Mouse (Mus musculus): ENCODE data around the gene Atp6v1g3. TPM values are rescaled to one million over a fixed set of nuclear protein-coding genes. Genes with fewer than 3 reads are reported as not detected.

The Atp6v1g3 gene
- polyA plus RNA-seq, 1 experiment from 2014 or later = not detected

GRCm38 (mm10) chr1:138256172-138256789, 17.3 kb upstream of the Atp6v1g3 start:
- Histone ChIP-seq H3K27me3 (replicated peaks) (no peaks in the 10 kb centered on the region), H3K4me2 (no peak overlapping the region), H3K4me1 (replicated peaks) (no peaks in the 10 kb centered on the region), H3K36me3 (no peaks in the 10 kb centered on the region), H3K9ac (no peak overlapping the region), H3K9me3 (replicated peaks) (no peaks in the 10 kb centered on the region), H3K27ac (ENCODE audit: poor library complexity, severe bottlenecking) (no peak overlapping the region), H3K4me3 (no peak overlapping the region)
- ATAC-seq (ENCODE audit: insufficient number of reproducible peaks, low FRiP score) = no peak
- WGBS = 68% methylated on average over 4 of the region's 4 CpGs

- Histone ChIP-seq H3K27ac (ENCODE audit: poor library complexity, severe bottlenecking) (no peak overlapping the region), H3K4me1 (replicated peaks) (no peaks in the 10 kb centered on the region), H3K9me3 (replicated peaks) (no peaks in the 10 kb centered on the region), H3K36me3 (no peaks in the 10 kb centered on the region), H3K4me3 (no peak overlapping the region), H3K4me2 (no peak overlapping the region), H3K9ac (no peak overlapping the region), H3K27me3 (replicated peaks) (no peaks in the 10 kb centered on the region)
- ATAC-seq (ENCODE audit: insufficient number of reproducible peaks, low FRiP score) = no peak
- 67% methylated on average over 4 of the region's 4 CpGs for WGBS
These were observed 14.8 kb upstream of the Atp6v1g3 start for GRCm38 (mm10) chr1:138258758-138259157.

GRCm38 (mm10) chr1:138261520-138261919, 12.0 kb upstream of the Atp6v1g3 start:
- no peaks in the 10 kb centered on the region for H3K4me1 ChIP-seq (replicated peaks)
- no peak overlapping the region for H3K27ac ChIP-seq (ENCODE audit: poor library complexity, severe bottlenecking)
- WGBS = 74% methylated on average over 3 of the region's 3 CpGs
- H3K9me3 ChIP-seq (replicated peaks) = no peaks in the 10 kb centered on the region
- no peak for ATAC-seq (ENCODE audit: insufficient number of reproducible peaks, low FRiP score)
- H3K4me3 ChIP-seq = no peak overlapping the region
- no peaks in the 10 kb centered on the region for H3K36me3 ChIP-seq
- H3K9ac ChIP-seq = no peak overlapping the region
- H3K27me3 ChIP-seq (replicated peaks) = no peaks in the 10 kb centered on the region
- no peak overlapping the region for H3K4me2 ChIP-seq

- H3K4me1 ChIP-seq (replicated peaks) = no peaks in the 10 kb centered on the region
- no peaks in the 10 kb centered on the region for H3K27me3 ChIP-seq (replicated peaks)
- H3K4me2 ChIP-seq = no peak overlapping the region
- no peak overlapping the region for H3K9ac ChIP-seq
- no peak overlapping the region for H3K27ac ChIP-seq (ENCODE audit: poor library complexity, severe bottlenecking)
- H3K9me3 ChIP-seq (replicated peaks) = no peaks in the 10 kb centered on the region
- no peaks in the 10 kb centered on the region for H3K36me3 ChIP-seq
- no peak overlapping the region for H3K4me3 ChIP-seq
- ATAC-seq (ENCODE audit: insufficient number of reproducible peaks, low FRiP score) = no peak; the same call in 1 of the 2 replicates
These were observed 11.1 kb upstream of the Atp6v1g3 start for GRCm38 (mm10) chr1:138262408-138262807.

GRCm38 (mm10) chr1:138267465-138268055, 6.0 kb upstream of the Atp6v1g3 start:
- Histone ChIP-seq H3K9me3 (replicated peaks) (no peaks in the 10 kb centered on the region), H3K36me3 (no peaks in the 10 kb centered on the region), H3K4me3 (no peak overlapping the region), H3K9ac (no peak overlapping the region), H3K27me3 (replicated peaks) (no peaks in the 10 kb centered on the region), H3K27ac (ENCODE audit: poor library complexity, severe bottlenecking) (no peak overlapping the region), H3K4me1 (replicated peaks) (no peaks in the 10 kb centered on the region), H3K4me2 (no peak overlapping the region)
- WGBS = 84% methylated on average over 5 of the region's 5 CpGs
- no peak for ATAC-seq (ENCODE audit: insufficient number of reproducible peaks, low FRiP score)

- Histone ChIP-seq H3K36me3 (no peaks in the 10 kb centered on the region), H3K4me2 (no peak overlapping the region), H3K27me3 (replicated peaks) (no peaks in the 10 kb centered on the region), H3K4me3 (no peak overlapping the region), H3K9me3 (replicated peaks) (no peaks in the 10 kb centered on the region), H3K27ac (ENCODE audit: poor library complexity, severe bottlenecking) (no peak overlapping the region), H3K4me1 (replicated peaks) (no peaks in the 10 kb centered on the region), H3K9ac (no peak overlapping the region)
- 68% methylated on average over 3 of the region's 3 CpGs for WGBS
- no peak for ATAC-seq (ENCODE audit: insufficient number of reproducible peaks, low FRiP score)
These were observed 1.4 kb downstream of the Atp6v1g3 start for GRCm38 (mm10) chr1:138274930-138275329.

- no peak overlapping the region for H3K4me2 ChIP-seq
- H3K27ac ChIP-seq (ENCODE audit: poor library complexity, severe bottlenecking) = no peak overlapping the region
- ATAC-seq (ENCODE audit: insufficient number of reproducible peaks, low FRiP score) = no peak
- no peaks in the 10 kb centered on the region for H3K36me3 ChIP-seq
- no peak overlapping the region for H3K4me3 ChIP-seq
- H3K4me1 ChIP-seq (replicated peaks) = no peaks in the 10 kb centered on the region
- no peaks in the 10 kb centered on the region for H3K27me3 ChIP-seq (replicated peaks)
- H3K9me3 ChIP-seq (replicated peaks) = no peaks in the 10 kb centered on the region
- WGBS = 61% methylated on average over 5 of the region's 5 CpGs
- H3K9ac ChIP-seq = no peak overlapping the region
These were observed 2.3 kb downstream of the Atp6v1g3 start for GRCm38 (mm10) chr1:138275859-138276258.

- Histone ChIP-seq H3K36me3 (no peaks in the 10 kb centered on the region), H3K4me1 (replicated peaks) (no peaks in the 10 kb centered on the region), H3K9me3 (replicated peaks) (no peaks in the 10 kb centered on the region), H3K4me2 (no peak overlapping the region), H3K9ac (no peak overlapping the region), H3K4me3 (no peak overlapping the region), H3K27me3 (replicated peaks) (no peaks in the 10 kb centered on the region), H3K27ac (ENCODE audit: poor library complexity, severe bottlenecking) (no peak overlapping the region)
- WGBS = 66% methylated on average over 6 of the region's 6 CpGs
- ATAC-seq (ENCODE audit: insufficient number of reproducible peaks, low FRiP score) = no peak
These were observed 7.6 kb downstream of the Atp6v1g3 start for GRCm38 (mm10) chr1:138281139-138281538.

- H3K27ac ChIP-seq (ENCODE audit: poor library complexity, severe bottlenecking) = no peak overlapping the region
- no peaks in the 10 kb centered on the region for H3K27me3 ChIP-seq (replicated peaks)
- no peaks in the 10 kb centered on the region for H3K4me1 ChIP-seq (replicated peaks)
- no peak overlapping the region for H3K4me2 ChIP-seq
- no peak overlapping the region for H3K4me3 ChIP-seq
- no peaks in the 10 kb centered on the region for H3K36me3 ChIP-seq
- no peaks in the 10 kb centered on the region for H3K9me3 ChIP-seq (replicated peaks)
- no peak overlapping the region for H3K9ac ChIP-seq
- 77% methylated on average over 3 of the region's 3 CpGs for whole genome bisulfite sequencing
- no peak for ATAC-seq (ENCODE audit: insufficient number of reproducible peaks, low FRiP score)
These were observed 9.0 kb downstream of the Atp6v1g3 start for GRCm38 (mm10) chr1:138282413-138283141.

GRCm38 (mm10) chr1:138287665-138288064, 14.1 kb downstream of the Atp6v1g3 start:
- 88% methylated on average over 4 of the region's 4 CpGs for WGBS
- no peaks in the 10 kb centered on the region for H3K36me3 ChIP-seq
- no peaks in the 10 kb centered on the region for H3K9me3 ChIP-seq (replicated peaks)
- H3K27ac ChIP-seq (ENCODE audit: poor library complexity, severe bottlenecking) = no peak overlapping the region
- peaks cover 4% of the 10 kb centered on the region; the same call in 1 of the 2 replicates for H3K4me1 ChIP-seq (replicated peaks)
- H3K9ac ChIP-seq = no peak overlapping the region
- no peak overlapping the region for H3K4me3 ChIP-seq
- no peak overlapping the region for H3K4me2 ChIP-seq
- H3K27me3 ChIP-seq (replicated peaks) = no peaks in the 10 kb centered on the region
- ATAC-seq (ENCODE audit: insufficient number of reproducible peaks, low FRiP score) = no peak

- H3K36me3 ChIP-seq = no peaks in the 10 kb centered on the region
- ATAC-seq (ENCODE audit: insufficient number of reproducible peaks, low FRiP score) = no peak
- no peak overlapping the region for H3K4me3 ChIP-seq
- H3K9ac ChIP-seq = no peak overlapping the region
- H3K27ac ChIP-seq (ENCODE audit: poor library complexity, severe bottlenecking) = no peak overlapping the region
- no peaks in the 10 kb centered on the region for H3K27me3 ChIP-seq (replicated peaks)
- peaks cover 4% of the 10 kb centered on the region; the same call in 1 of the 2 replicates for H3K4me1 ChIP-seq (replicated peaks)
- no peaks in the 10 kb centered on the region for H3K9me3 ChIP-seq (replicated peaks)
- 33% methylated on average over 1 of the region's 1 CpGs for WGBS
- H3K4me2 ChIP-seq = no peak overlapping the region
These were observed 15.2 kb downstream of the Atp6v1g3 start for GRCm38 (mm10) chr1:138288721-138289120.
